Mouse (Mus musculus): ENCODE results near the gene Nrxn1.

The Nrxn1 gene

DNA sequence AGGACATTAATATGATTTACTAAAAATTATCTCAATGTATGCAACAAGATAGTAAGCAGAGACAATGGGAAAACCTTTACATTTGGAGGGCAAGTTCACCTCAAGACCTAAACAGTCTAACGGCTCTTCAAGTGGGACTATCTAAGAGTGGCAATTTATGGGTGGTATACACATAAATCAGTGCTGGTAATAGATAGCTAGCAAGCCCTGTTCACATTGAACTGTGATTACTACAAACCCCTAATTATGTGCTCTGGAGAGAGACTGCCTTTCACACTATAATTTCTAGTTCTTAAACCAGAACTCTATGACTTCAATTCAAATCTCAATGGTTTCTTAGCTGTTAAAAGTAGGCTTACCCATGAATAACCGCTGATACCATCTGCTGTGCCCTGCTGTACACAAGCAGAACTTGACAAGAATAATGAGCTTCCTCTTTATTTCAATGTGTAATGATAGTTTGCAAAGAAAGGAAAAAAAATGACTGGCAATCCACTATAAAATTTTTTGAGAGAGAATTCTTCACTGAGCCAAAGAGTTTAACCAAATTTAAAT lies 453.8 kb downstream of the Nrxn1 start:
- no peak for DNase-seq

DNA sequence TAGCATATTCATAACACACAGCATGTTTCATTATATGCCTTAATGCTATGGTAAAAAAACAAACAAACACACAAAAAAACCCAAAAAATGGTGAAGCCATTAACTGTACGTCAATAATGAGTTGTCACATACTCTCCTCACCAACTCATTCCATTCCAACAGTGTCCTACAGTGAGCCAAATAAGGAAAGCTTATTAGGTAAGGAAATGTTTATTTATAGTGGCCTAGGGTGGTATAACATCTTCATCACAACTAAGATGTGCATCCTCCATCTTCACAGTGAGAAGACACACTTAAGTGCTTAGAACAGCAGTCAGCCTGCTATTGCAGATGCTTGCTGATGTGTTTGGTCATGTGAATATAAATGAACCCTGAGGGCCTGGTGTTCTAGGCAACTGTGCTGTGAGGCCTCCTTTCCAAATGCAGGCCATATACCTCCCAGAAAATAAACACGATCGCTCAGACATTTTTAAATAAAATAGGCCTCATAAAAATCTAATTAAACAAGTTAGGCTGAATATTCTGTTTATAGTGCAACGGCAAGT lies 454.6 kb downstream of the Nrxn1 start:
- DNase-seq: no peak

DNA sequence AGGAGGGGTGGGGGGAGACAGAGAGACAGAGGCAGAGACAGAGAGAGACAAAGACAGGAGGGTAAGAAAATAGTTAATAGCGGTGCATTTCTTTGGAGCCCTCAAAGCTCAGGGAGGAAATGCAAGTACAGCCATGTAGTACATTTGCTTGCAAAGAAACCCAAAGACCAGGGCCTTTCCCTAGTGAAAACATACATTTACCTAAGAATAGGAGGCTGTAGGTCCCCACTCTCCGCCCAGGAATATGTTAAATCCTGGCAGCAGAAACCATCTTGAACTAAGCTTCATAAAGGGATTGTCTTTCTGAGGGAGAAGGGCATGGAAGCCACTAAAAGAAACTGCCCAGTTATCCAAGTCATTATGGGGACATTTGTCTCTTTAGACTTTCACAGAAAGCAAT lies 461.5 kb downstream of the Nrxn1 start:
- DNase-seq: no peak

DNA sequence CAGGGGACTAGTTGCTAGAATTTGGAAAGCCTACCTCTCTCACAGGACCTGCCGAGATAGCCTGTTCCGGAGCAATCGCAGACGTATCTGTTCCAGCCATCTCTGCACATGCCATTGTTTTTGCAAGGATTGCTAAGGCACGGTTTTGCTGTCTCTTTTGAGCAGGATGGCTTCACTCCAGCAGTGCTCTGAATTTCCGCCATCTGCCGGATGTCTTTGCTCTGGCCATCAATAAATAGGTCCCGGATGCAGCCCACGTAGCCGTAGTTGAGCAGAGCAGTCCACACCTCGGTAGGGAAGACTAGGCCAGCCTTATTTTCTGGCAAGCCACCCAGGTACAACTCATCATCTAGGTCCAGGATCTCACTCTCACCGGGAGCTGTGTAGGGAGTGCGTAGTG lies 463.0 kb downstream of the Nrxn1 start:
- DNase-seq: no peak

DNA sequence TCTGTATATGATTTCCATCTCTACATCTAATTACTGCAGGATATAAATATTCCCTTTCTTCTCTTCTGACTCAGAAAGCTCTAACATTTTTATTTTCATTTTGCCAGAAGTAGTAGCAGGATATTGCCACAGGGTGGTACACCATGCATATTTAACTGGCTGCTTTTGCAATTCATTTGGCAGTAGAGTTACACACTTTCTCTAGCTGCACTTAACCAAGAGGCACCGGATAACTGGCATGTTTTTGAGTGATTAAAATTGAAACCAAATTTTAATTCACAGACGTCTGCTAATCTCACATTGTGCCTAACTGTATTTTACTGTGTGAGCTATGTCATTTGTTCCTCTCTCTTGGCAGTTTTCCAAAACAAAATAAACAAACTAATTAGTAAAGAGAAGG lies 464.4 kb downstream of the Nrxn1 start:
- DNase-seq: no peak

DNA sequence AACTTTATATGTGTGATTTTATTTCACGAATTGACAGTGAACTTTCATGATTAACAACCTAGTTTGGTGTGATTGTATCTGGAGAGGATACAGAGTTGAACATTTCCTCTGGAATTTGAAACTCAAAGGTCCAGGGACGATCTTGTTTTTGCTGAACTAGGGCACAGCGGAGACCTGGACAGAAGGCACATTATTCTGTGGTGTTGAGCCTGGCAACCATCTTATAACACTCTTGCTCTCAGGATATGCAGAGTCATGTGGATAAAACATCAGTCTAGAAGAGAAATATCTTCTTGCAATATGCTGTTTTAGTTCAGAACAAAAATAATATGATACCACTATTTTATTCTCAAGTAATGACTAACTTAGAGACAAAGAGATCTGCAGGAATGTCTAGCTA lies 464.9 kb downstream of the Nrxn1 start:
- DNase-seq: no peak

DNA sequence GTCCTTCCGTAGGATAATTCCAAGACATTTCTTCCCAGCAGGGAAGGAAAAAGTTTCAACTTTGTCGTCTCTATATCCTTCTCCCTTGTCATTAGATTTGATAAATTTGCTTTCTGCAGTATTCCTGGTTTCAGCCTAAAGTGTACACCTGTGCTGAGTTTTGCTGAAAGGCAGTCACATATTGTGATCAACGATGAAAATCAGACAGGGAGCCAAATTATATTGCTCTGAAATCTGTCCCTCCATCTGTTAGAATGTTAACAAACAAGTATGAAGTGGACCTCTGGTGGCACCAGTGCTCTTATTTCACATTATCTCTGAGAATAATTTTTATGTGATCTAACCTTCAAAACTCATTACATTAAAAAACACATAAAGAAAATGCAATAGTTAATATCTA lies 465.5 kb downstream of the Nrxn1 start:
- DNase-seq: no peak

DNA sequence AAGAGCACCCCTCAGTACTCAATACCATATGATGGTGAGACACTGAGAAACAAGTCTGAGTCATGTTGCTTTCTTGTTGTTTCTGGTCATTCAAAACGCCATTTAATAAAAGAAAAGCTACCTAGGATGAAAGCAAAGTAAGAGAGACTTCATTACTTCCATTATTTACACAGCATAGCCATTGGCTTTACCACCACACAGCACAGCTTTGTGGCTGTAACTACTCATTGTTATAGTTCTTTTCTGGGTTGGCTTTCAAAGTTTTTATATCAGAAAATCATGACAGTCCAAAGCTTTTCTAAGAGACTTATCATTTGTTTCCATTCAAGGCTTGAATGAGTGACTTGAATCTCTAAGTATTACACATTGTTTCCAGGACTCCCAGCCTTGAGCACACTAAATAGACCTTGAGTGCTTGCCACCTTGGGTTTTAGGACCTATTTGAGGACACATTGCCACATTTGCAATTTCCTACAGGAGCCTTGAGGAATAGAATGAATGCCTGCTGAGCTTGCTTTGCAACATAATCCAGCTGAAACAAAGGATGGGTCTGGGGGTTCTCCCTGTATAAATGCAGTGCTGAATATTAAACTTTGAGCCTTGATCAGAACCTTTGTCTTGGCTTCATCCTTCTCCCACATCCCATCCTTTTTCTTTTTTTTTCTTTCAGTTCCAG lies 468.1 kb downstream of the Nrxn1 start:
- no peak for DNase-seq

DNA sequence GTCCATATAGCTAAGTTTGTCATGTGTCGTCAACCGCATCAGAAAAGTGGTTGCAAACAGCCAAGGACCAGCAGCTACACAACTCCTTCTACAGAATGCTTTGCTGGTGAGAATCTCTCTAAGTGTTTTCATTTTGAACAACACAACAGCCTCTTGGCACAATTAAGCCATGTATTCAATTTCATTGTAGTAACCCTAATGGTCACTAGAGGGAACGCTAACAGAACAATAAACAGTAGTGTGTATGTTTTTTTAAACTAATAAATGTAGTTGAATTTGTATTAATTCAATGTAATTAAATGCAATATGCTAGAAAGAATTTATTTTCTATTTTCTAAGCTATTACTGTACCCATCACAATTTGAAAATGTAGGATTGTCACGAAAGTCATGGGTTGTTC lies 471.0 kb downstream of the Nrxn1 start:
- no peak for DNase-seq

DNA sequence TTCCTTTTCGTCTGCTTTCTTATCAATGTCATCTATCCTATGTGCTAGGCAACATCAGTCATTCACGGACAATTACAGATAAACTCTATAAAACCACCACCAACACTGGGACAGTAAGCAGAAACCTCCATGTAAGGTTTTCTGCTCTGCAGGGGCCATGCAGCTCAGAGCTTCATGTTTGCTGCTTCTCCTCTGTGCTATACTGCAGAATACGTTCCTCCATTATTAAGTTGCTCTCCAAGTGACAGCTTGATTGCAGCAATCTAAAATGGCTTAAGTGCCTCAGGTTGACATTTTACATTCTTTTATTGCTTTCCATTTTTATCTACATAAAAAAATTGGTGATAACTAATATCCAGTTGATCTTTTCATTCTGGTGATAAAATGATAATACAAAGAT lies 477.9 kb downstream of the Nrxn1 start:
- no peak for DNase-seq

DNA sequence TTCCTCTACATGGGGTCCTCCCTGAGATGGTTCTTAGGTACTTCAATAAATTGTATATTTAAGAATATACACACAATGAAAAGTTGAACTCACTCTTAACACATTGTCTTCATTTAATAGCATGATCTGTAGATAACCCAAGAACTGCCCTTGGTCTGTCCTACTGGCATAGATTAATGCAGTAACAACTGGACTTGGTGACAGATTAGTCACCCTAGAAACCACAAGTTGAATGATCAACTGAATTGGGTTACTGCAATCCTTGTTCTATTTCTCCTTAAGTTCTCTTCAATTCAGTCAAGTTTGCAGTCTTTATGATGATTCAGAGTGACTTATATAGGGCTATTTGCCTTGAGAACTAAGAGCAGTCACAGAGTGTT lies 485.5 kb downstream of the Nrxn1 start:
- no peak for DNase-seq

DNA sequence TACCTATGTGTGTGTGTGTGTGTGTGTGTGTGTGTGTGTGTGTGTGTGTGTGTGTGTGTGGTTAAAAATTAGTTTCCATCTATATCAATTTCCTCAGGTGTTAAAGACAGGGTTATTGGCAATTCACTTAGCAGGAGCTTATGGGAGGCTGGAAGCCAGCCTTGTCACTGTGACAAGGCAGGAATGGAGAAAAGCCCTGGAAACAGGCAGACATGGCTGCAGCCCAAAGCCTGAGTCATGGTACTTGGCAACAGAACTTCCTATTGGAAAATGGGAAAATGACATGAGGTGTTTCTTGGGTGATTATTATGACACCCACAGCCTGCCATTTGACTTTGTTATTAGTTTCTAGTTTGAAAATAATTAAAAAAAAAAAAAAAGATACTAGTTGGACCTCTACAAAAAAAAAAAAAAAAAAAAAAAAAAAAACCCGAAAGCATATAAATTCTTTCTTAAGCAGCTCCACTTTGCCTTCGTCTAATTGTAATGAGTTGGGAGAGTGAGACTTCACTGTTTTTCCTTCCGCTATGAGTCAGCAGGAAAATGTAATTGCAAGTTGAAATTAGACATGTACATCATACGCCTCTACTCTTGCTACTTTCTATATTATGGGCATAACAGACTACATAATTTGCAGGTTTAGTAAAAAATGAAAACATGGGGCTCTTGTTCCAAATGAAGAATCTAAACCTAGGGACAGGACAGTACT lies 486.0 kb downstream of the Nrxn1 start:
- no peak for DNase-seq

DNA sequence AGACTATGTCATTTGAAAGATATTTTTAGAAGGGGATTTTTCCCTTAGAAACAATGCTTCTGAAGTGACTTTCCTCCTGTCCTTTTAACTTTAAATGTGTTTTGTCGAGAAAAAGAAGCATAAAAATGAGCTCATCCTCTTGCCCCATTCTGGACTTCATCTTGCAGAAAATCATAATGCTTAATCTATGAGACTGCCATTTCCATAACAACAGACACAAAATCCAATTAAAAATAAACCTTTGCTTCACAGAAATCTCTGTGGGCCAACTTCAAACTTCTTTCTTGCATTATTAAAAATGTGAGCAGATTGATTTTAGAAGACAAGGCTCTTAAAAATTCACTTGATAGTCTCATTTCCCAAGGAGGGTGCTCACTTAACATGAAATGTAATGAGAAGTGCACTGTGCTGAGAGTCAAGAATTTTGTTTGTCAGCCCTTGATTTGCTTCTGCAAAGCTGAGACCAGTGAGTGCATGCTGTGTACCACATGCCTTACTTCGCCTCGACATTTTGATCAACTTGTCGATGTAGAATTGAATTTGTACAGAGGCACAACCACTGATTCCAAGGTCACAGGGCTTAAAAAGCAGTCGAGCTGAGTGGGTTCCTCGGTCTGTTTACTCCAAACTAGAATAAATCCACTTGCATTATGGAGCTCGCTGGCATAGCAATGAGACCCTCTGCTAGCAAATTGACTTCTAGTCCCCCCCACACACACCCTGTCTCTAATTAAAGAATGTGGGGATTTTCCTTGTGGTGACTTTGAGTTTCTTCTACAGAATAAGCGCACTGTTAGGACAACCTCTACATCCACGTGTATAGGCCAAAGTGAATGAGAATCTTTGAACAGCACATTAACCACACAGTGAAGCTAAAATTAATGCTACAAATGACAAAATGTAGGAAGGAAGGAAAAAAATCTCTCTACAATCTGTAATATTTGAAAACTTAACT lies 493.0 kb downstream of the Nrxn1 start:
- no peak for DNase-seq

DNA sequence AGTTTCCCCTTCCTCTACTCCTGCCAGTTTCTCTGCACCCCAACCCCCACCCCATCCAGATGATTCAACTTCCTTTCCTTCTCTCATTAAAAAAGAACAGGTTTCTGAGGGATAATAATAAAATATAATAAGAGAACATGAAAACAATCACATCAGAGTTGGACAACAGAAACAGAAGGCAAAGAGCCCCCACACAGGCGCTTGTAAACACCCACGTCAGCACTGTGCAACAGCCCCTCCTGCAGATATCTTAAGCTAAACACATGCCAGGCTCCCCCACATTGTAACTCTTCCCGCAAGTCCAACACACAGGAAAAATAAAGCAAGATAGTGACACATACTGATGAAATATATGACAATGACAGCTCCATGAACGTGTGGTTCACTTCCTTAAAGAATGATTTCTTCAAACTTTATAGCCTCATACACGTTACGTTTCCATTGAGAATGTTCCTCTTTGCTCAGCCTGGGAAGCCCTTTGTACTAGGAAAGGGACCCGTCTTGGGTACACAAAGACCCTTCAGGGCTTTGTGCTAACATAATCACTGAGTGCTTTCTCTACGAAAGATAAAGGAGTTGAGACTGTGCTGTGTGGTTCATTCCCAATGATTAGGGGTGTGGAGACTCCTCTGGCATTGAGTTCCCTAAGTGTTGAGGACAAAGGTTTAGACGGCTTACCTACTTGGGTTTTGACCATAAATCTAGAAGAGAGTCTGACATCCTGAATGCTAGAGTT lies 497.9 kb downstream of the Nrxn1 start:
- no peak for DNase-seq

DNA sequence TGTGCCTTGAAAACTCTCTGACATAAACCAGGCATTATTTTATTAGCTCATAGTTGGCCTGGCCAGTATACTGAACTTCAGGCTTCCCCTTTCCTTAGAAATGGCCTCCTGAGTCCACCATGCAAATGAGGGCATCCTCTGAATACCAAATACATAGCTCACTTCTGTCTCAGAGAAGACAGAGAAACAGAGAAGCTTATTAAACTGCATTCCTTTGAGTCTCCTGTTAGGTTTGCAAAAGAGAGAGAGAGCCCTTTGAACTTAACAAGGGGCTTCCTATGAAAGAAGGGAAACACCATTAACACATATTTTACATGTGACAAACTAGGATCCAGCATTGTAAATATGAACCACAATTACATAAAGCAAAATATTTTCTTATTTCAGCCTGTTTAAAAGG lies 506.0 kb downstream of the Nrxn1 start:
- no peak for DNase-seq

DNA sequence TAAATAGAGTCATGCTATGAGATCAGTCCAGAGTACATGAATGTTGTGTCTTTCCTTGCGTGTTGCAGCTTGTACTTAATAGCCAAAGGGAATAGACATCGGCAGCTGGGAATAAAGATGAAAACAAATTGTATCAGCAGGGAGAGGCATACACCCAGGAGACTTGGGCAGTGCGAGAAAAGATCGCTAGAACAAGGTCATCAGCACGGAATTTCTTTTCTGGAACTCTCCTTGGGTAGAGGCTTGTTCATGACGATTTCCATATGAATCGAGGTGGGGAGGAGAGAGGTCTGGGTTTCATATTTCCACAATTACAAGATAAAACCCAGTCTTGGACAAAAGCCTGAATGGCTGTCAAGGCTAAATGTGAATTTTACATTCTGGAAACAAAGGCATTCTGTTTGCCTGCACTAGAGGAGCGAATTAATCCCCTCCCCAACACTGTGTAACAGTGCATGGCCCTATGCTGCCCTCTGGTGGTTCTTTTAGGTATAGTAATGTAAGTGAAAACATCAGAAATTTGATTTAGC lies 508.1 kb downstream of the Nrxn1 start:
- no peak for DNase-seq

DNA sequence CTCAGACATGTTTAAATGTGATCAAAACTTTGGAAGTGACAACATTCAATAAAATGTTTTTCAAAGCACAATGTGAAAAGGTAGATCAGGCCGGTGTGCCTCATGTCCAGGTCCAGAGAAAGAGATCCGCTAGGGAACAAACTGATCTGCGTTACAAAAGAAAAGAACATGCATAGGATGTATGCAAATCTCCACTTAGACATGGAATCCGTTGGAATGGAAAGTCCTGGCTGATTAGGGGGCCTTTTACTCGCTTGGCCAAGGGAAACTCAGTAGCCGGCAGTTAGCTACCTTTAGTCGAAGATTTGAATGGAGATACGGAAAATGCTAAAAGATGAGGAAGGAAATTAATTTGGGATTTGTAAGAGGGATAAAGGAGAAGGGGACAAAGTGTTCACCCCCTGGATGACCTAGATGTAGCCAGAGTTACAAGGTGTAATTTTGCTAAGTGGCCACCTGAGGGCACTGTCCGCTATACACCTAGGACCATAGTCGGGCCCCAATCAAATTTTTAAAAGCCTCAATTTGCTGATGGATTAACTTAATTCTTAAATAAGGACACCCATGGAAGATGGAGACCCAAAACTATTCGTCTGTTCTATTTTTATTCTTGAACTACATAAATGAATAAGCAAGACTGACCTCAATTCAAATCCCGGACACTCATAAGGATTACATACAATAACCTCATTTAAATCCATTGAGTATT lies 508.9 kb downstream of the Nrxn1 start:
- DNase-seq: no peak

DNA sequence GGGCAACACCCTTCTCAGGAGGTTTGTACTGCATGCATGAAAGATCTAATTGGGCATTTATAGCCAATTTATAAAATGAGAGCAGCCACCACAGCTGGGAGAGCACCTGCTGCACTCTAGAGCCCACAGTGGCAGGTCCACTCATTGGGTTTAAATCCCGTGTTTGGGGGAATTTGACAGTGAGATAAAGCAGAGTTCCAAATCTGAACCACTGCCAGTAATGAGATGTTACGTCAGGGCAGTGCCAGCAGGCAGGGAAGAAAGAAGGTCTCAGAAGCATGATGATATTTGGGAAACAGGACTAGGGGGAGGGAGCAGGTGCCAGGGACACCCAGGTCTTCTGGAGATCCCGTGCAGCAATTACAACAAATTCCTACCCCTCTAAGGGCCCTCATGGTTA lies 509.7 kb downstream of the Nrxn1 start:
- no peak for DNase-seq

DNA sequence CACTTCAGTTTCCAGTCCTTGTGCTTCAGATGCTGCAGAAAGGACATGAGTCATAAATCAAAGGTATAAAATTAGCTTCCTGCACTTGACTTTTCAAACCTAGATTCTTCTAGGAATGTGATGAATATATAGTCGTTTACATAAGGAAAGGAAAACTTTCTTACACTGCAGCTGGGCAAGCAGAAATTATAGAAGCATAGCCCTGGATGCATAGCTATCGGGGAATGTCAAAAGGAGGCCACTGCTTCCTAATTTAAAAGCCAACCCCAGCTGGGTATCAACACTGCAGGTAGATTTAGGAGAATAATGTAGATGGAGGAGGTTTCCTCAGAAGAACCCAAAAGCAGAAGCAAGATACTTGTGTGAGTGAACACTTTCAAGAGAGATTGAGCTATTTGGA lies 523.0 kb downstream of the Nrxn1 start:
- no peak for DNase-seq

DNA sequence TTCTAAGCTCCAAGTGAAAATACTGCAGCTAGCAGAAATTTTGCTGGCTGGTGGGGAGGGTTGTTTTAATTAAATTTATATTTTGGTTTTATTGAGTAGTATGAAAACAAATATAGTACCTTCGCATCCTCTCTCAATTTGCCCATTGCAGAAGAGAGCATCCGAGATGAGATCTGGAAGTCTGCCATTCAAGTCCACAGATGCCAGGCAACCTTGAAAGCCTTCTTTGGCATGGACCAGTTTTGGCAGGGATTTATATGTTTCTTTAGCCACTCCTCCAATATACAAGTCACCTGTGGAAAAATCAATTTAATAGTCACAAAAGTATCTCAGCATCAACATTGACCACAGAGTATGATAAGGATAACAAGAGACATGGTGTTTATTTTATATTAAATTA lies 527.7 kb downstream of the Nrxn1 start:
- DNase-seq: no peak

DNA sequence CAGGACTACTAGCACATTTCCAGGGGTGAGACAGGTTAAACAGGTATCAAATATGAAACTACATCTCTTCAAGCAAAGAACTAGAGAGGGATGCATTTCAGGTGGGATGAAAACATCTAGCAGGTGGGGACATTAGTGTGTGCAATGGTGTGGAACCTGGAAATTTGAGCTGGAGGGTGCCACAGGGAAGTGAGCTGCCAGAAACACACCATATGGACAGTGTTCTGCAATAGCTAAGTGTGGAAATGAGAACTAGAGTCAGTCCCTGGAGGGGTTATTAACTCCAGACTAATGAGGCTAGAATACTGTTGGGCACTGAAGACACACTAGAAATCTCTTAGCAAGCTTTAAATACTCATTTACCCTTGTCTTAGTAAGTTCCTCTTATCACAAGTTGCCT lies 536.5 kb downstream of the Nrxn1 start:
- DNase-seq: no peak

DNA sequence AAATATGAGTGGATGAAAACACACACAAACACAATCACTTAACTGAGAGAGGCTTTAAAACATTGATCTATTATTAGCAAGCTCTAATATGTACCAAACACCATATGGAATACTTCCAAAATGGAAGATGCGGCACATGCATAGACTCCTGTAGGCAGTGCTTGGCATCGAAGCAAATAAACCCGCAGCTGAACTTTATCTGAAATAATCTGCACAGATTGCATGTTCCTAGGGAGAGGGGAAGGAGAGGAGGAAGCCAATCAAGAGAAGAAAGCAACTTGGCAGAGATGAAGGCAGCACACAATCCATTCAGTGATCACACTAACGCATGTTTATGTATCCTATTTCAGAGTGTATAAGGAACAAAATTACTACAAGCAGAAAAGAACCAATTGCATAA lies 542.5 kb downstream of the Nrxn1 start:
- no peak for DNase-seq

Data from thymus, adult 18-20 months (tissue).